Mouse (Mus musculus): ENCODE measurements around the gene Lrriq1. TPM values are rescaled to one million over a fixed set of nuclear protein-coding genes. Genes with fewer than 3 reads are reported as not detected.

Gene Lrriq1
- total RNA-seq, 1 experiment from 2014 or later = 0.70 TPM

DNA sequence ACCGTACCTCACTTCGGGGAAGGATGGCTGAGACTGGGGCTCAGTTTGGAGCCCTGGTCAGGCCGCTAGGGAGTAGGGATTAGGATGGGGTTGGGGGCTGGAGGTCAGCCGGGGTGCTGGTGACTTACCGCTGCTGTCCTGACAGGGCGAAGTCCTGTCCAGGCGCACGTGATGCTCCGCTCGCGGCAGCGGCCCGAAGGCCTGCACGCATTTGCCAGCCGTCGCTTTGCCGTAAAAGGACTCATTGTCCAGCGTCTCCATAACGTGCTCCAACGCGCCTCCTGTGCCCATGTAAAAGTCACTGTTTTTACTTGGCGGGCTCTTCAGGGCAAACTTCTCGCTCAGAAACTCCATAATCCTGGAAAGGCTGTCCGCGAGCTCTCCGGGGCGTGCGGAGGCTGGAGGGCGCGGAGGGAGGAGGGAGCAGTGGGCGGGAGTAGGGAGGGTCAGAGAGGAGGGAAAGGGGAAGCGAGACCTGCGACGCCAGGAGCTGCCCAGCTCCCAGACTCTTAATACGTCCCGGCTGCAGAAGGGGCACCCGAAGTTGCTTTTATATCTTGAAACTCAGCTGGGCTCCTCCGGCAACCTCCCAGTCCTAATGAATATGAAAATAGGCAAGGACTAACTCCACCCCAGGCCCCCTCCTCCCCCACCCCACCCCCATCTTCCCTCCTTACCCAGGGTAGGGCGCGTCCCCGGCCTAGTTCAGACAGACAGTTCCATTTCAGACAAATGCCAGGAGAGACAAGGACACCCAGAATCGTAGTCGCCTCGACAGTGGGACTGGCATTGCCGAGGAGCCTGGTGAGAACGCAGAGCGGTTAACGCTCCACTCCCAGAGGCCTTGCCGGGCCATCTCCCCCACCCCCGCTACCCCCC is 207.6 kb downstream of the Lrriq1 start:
- DNase-seq = peak; percentile 19

DNA sequence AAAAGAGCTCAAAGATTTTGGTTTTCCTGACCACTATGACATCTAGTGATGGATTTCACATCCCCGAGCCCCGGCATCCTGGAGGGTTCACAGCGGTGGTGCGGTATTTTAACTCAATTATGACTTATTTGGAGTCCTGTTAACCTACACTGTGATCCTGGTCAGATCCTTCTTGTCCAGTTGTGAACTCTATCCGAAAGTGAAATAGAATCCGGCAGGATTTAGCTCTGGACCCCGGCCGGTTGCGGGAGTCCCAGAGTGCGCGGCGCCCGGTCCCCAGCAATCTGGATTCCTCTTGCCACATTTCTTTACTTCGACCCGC is 208.2 kb downstream of the Lrriq1 start:
- DNase-seq = no peak

DNA sequence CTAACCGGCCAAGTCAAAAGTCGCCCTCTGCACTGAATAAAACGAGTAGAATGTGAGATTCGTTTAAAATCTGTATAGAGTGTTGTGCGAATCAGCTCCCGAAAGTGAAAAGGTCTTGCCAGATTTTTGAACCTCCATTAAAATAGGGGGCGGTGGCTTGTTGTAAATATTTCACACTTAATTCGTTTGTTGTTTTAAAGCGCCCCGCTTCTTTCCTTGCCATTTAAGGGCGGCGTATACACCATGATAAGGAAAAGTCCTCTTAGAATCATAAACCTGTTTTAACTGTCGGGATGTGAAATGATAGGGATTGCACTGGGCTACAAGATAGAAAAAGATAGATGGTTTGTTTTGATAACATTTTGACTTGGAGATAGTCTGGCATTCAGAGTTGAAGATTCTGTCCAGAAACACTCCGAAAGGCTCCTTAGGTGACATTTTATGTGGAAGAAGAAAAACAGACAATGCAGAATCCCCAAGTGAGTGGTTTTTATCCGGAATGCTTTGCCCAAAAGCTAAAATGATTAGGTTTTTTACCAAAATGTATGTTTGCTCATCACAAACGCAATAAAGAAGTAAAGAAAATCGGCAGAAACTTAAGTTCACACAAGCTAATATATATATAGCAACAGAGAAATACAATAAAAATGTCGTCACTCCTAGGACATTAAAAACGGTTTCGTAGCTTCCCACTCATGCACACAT is 208.7 kb downstream of the Lrriq1 start:
- no peak for DNase-seq

- no peak for DNase-seq
Measured at GRCm38 (mm10) chr10:103026636-103027225, 209.4 kb downstream of the Lrriq1 start.

DNA sequence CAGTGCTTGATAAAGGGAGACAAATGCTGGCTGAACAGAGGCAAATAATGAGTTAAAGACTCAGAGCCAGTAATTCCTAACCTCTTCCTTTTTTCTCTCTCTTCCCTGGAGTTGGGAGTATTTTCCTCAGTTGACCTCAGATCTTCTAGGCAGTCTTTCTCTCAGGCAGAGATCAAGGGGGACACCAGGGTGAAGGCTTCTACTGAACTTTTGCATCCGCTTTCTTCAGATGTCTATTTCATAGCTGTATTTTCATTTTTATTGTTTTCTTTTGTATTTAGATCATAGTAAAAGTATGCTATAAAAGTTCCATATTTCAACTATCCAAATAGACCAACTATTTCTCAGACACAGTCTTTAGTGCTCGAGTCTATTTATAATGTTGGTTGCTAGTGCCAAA is 233.6 kb downstream of the Lrriq1 start:
- no peak for DNase-seq

DNA sequence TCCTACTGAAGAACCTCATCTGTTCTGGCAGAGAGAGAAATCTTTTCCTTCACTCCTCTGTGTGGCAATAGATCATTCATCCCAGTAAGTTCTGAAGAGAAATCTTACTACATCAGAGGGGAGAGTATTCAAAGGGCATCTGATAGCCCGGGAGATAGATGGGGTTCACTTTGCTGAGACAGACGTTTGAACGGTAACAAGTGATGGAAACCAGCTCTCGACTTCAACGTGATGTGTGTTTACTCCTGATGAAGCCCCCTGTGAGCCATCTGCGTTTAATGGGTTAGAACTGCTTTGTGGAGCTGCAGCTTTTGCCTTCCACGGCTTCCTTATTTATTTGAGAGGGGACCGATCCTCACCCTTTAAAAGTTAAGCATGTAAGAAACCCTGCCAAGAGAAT is 235.2 kb downstream of the Lrriq1 start:
- no peak for DNase-seq

DNA sequence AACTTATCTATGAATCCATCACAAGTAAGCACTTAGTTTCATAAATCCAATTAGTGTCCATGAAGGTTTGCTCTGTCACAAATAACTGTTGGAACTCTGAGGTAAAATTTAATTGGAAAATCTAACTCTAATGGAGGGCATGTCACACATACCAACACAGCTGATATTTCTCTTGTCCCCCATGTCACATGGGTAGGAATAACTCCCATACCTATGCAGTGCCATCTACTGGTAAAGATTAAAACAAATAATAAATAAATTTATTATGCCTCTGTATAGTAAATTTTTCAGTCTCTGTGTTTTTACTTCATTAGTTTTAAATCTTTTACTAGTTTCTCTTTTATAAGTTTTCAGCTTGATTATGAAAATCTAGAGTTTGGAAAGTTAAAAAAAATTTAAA is 236.5 kb downstream of the Lrriq1 start:
- no peak for DNase-seq

Other genes starting within 250 kb of the Lrriq1 start
- gene Alx1, start 206.1 kb downstream of the Lrriq1 start, total RNA-seq (2021) = not detected in 2 replicates
- 3.0 and 4.0 TPM in 2 replicates for gene Slc6a15, start 131.5 kb upstream of the Lrriq1 start, total RNA-seq (2021)